Mouse (Mus musculus): ENCODE measurements around the gene Cyp51. TPM values are rescaled to one million over a fixed set of nuclear protein-coding genes. Genes with fewer than 3 reads are reported as not detected.

Cyp51 gene
- polyA plus RNA-seq, 1 experiment from 2014 or later = 69.9 TPM

DNA sequence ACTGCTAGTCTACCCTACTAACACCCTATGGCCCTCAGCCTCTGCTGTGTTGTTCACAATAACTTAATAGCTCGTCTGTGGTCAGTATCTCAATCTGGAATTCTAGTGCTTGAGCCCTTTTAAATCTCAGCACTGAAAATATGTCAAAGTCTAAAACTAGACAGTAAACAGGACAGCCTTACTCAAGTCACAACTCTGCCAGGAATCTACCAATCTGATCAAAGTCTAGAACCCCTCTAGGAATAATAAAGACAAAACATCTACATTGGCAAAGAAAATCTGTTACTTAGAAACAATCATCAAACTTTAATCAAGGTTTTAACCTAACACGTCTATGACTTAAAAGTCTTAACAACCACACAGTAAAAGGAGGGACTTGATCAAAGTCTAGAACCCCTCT lies 23.7 kb downstream of the Cyp51 start:
- Histone ChIP-seq H3K27ac (no peak overlapping the region), H3K4me3 (no peak overlapping the region), H3K36me3 (peaks cover 78% of the 10 kb centered on the region), H3K4me2 (no peak overlapping the region), H3K27me3 (no peaks in the 10 kb centered on the region), H3K9ac (no peak overlapping the region), H3K4me1 (no peaks in the 10 kb centered on the region), H3K9me3 (no peaks in the 10 kb centered on the region)
- WGBS = 75% methylated on average over 2 of the region's 2 CpGs
- no peak for ATAC-seq (ENCODE audit: insufficient number of reproducible peaks, low FRiP score, low TSS enrichment, low read depth)

DNA sequence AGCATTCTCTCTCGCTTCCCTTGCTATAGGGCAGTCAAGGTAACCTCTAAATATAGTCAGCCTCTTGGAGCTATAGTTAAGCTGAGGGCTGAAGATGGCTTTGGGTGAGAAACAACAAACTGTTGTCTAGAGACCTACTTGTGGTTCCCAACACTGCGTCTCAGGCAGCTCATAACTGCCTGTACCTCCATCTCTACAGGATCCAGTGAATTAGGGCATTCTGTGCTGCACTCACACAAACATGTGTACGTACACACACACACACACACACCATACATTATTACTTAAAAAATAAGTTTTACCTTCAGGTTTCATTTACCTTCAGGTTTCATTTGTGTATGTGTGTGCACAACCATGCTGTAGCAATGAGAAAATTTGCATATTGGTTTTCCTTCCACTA lies 25.5 kb downstream of the Cyp51 start:
- H3K4me1 ChIP-seq = no peaks in the 10 kb centered on the region
- whole genome bisulfite sequencing = 89% methylated on average over 3 of the region's 3 CpGs
- ATAC-seq (ENCODE audit: insufficient number of reproducible peaks, low FRiP score, low TSS enrichment, low read depth) = no peak
- H3K9ac ChIP-seq = no peak overlapping the region
- H3K27ac ChIP-seq = no peak overlapping the region
- H3K27me3 ChIP-seq = no peaks in the 10 kb centered on the region
- H3K4me3 ChIP-seq = no peak overlapping the region
- H3K9me3 ChIP-seq = no peaks in the 10 kb centered on the region
- H3K36me3 ChIP-seq = peaks cover 68% of the 10 kb centered on the region
- no peak overlapping the region for H3K4me2 ChIP-seq

DNA sequence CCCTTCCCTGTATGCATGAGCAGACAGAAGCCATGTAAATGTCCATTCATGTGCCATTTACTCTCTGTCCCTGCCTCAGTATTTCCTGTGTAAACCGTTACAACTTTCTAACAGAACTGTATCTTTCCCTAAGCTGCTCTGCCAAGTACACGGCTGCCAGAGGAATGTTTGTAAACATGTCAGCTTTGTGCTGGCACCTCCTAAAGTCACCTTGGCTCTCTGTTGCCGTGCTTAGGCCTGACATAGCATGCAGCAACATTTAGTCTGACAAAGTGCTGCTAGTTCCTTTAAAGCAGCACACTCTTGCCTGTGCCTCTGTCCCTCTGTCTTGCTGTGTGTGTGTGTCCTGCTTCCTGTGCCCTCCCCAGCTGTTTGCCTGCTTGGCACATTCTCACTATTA lies 37.3 kb downstream of the Cyp51 start:
- no peak overlapping the region for H3K27ac ChIP-seq
- H3K4me3 ChIP-seq = no peak overlapping the region
- H3K9me3 ChIP-seq = no peaks in the 10 kb centered on the region
- no peak for ATAC-seq (ENCODE audit: insufficient number of reproducible peaks, low FRiP score, low TSS enrichment, low read depth)
- H3K36me3 ChIP-seq = peaks cover 79% of the 10 kb centered on the region
- no peaks in the 10 kb centered on the region for H3K27me3 ChIP-seq
- no peak overlapping the region for H3K4me2 ChIP-seq
- H3K4me1 ChIP-seq = no peaks in the 10 kb centered on the region
- no peak overlapping the region for H3K9ac ChIP-seq
- 78% methylated on average over 3 of the region's 3 CpGs for WGBS

DNA sequence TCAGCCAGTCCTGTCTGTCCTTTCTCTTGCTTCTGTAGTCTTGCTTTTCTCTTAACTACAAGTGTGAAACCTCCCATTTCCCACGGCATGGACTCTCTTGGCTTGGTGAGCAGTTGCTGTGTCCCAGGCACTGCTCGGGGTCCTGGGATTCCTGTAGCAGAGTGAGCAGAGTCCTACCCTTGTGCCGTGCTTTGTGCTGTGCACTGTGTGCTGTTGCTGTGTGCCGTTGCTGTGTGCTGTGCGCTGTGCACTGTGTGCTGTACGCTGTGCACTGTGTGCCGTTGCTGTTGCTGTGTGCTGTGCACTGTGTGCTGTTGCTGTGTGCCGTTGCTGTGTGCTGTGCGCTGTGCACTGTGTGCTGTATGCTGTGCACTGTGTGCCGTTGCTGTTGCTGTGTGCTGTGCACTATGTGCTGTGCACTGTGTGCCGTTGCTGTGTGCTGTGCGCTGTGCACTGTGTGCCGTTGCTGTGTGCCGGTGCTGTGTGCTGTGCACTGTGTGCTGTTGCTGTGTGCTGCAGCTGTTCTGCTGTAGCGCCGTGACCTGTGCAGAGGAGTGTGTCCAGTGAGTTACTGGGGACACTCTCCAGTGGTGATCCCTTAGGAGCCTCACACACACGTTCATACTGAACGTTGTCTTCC lies 38.0 kb downstream of the Cyp51 start:
- 90% methylated on average over 18 of the region's 18 CpGs for WGBS
- H3K27ac ChIP-seq = no peak overlapping the region
- H3K27me3 ChIP-seq = no peaks in the 10 kb centered on the region
- no peak overlapping the region for H3K9ac ChIP-seq
- H3K4me1 ChIP-seq = no peaks in the 10 kb centered on the region
- H3K4me3 ChIP-seq = no peak overlapping the region
- no peak overlapping the region for H3K4me2 ChIP-seq
- peaks cover 79% of the 10 kb centered on the region for H3K36me3 ChIP-seq
- ATAC-seq (ENCODE audit: insufficient number of reproducible peaks, low FRiP score, low TSS enrichment, low read depth) = no peak
- no peaks in the 10 kb centered on the region for H3K9me3 ChIP-seq

DNA sequence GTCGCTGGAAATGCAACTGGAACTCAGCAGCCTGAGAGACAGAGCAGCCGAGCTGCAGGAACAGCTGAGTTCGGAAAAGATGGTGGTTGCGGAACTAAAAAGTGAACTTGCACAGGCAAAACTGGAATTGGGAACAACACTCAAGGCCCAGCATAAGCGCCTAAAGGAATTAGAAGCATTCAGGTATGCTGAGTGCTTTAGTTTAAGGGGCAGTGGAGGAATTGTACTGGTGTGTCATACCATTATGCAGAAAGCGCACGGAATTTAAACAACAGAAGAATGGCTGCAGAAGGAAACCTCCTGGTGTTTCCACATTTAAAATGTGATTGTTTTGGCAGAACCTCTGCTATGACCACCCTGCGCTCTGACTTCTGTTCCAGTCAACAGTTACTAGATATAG lies 44.2 kb downstream of the Cyp51 start:
- H3K27ac ChIP-seq = no peak overlapping the region
- H3K4me1 ChIP-seq = no peaks in the 10 kb centered on the region
- H3K27me3 ChIP-seq = no peaks in the 10 kb centered on the region
- no peak overlapping the region for H3K9ac ChIP-seq
- peaks cover 76% of the 10 kb centered on the region for H3K36me3 ChIP-seq
- H3K4me3 ChIP-seq = no peak overlapping the region
- ATAC-seq (ENCODE audit: insufficient number of reproducible peaks, low FRiP score, low TSS enrichment, low read depth) = no peak
- H3K4me2 ChIP-seq = no peak overlapping the region
- 91% methylated on average over 8 of the region's 8 CpGs for WGBS
- H3K9me3 ChIP-seq = no peaks in the 10 kb centered on the region

DNA sequence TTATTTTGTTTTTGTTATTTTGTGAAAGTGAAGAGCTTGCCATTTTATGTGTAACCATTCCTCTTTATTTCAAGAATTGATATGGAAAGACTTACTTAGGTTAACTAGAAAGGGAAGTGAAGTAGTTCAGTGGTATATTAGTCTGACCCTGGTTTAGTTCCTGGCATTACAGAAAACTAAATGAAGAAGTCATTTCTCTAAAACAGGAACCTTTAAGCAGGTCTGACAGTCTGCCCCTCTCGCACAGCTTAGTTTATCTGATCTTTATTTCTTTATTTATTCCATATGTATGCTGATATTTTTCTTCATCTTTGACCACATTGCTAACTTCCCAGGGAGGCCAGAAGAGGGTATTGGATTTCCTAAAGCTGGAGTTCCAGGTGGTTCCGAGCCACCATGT lies 63.6 kb downstream of the Cyp51 start:
- 79% methylated on average over 2 of the region's 2 CpGs for WGBS
- ATAC-seq (ENCODE audit: insufficient number of reproducible peaks, low FRiP score, low TSS enrichment, low read depth) = no peak
- no peak overlapping the region for H3K27ac ChIP-seq
- H3K9ac ChIP-seq = no peak overlapping the region
- no peak overlapping the region for H3K4me2 ChIP-seq
- H3K4me3 ChIP-seq = no peak overlapping the region
- peaks cover 59% of the 10 kb centered on the region for H3K36me3 ChIP-seq
- no peaks in the 10 kb centered on the region for H3K9me3 ChIP-seq
- H3K27me3 ChIP-seq = no peaks in the 10 kb centered on the region
- H3K4me1 ChIP-seq = no peaks in the 10 kb centered on the region

DNA sequence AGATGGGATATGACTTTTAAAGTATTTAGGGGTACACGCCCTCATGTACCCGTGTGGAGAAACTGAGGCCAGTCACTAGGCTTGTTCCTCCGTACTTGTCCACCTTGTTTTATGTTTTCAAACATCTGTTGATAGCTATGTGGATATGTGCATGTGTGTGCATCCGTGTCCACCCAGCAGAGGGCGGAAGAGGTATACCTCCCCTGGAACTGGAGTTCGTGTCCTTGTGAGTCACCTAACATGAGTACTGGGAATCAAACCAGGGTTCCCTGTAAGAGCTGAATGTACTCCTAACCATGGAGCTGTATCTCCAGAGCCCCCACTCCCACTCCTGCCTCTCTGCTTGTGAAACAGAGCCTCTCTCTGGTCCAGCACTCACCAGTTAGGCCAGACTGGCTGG lies 64.2 kb downstream of the Cyp51 start:
- no peaks in the 10 kb centered on the region for H3K9me3 ChIP-seq
- no peaks in the 10 kb centered on the region for H3K27me3 ChIP-seq
- no peak overlapping the region for H3K4me3 ChIP-seq
- H3K4me1 ChIP-seq = no peaks in the 10 kb centered on the region
- WGBS = 92% methylated on average over 6 of the region's 6 CpGs
- H3K9ac ChIP-seq = no peak overlapping the region
- H3K27ac ChIP-seq = no peak overlapping the region
- no peak for ATAC-seq (ENCODE audit: insufficient number of reproducible peaks, low FRiP score, low TSS enrichment, low read depth)
- peaks cover 59% of the 10 kb centered on the region for H3K36me3 ChIP-seq
- no peak overlapping the region for H3K4me2 ChIP-seq

DNA sequence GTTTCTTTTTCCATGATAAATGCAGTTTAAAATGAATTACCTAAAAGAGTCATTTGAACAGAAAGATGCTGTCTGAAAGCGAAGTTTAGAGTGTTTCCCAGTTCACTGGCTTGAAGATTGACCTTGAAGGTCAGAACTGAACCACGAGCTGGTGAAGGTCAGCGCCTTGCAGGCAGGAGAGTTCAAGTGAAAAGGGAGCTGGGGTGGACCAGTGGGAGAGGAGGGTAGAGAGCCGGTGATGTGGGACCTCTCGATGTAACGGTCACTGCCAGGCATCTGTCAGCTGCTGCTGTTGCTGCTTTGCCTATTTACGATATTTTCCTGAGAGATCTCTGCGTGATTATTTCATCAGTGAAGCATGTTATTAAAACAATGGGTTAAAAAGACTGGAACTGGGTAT lies 65.2 kb downstream of the Cyp51 start:
- Histone ChIP-seq H3K36me3 (peaks cover 60% of the 10 kb centered on the region), H3K9ac (no peak overlapping the region), H3K9me3 (no peaks in the 10 kb centered on the region), H3K27me3 (no peaks in the 10 kb centered on the region), H3K4me2 (no peak overlapping the region), H3K4me1 (no peaks in the 10 kb centered on the region), H3K27ac (no peak overlapping the region), H3K4me3 (no peak overlapping the region)
- 88% methylated on average over 8 of the region's 8 CpGs for WGBS
- ATAC-seq (ENCODE audit: insufficient number of reproducible peaks, low FRiP score, low TSS enrichment, low read depth) = no peak

DNA sequence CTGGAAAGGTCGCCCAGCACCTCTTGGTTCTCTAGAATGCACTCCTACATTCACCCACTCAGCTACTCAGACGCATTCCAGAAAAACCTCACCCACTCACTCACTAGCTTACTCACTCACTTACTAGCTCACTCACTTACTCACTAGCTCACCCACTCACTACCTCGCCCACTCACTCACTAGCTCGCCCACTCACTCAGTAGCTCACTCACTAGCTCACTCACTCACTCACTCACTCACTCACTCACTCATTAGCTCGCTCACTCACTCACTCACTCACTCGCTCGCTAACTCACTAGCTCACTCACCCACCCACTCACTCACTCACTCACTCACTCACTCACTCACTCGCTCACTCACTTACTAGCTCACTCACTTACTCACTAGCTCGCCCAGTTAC lies 67.9 kb downstream of the Cyp51 start:
- no peak overlapping the region for H3K9ac ChIP-seq
- no peak overlapping the region for H3K27ac ChIP-seq
- H3K27me3 ChIP-seq = no peaks in the 10 kb centered on the region
- no peak for ATAC-seq (ENCODE audit: insufficient number of reproducible peaks, low FRiP score, low TSS enrichment, low read depth)
- H3K4me3 ChIP-seq = no peak overlapping the region
- no peak overlapping the region for H3K4me2 ChIP-seq
- no peaks in the 10 kb centered on the region for H3K4me1 ChIP-seq
- 93% methylated on average over 9 of the region's 9 CpGs for WGBS
- H3K36me3 ChIP-seq = peaks cover 59% of the 10 kb centered on the region
- no peaks in the 10 kb centered on the region for H3K9me3 ChIP-seq

DNA sequence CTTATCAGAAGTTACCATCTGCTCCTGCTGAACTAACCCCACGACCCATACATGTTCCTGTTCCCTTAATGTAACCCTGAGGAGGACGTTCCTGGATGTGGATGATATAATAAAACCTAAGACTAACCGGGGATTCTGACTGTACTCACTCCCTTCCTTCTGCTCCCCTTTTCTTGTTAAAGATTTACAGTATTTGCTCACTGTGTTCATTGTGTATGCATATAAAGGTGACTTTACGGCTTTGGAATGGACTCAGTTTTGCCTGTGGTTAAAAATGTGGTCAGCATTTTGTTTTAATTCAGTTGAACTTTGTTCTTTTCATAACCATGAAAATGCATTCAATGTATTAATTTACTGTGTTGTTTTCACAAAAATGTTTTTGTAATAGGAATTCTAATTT lies 72.7 kb downstream of the Cyp51 start:
- no peak overlapping the region for H3K27ac ChIP-seq
- no peak for ATAC-seq (ENCODE audit: insufficient number of reproducible peaks, low FRiP score, low TSS enrichment, low read depth)
- no peaks in the 10 kb centered on the region for H3K9me3 ChIP-seq
- peaks cover 40% of the 10 kb centered on the region for H3K36me3 ChIP-seq
- no peaks in the 10 kb centered on the region for H3K4me1 ChIP-seq
- H3K4me3 ChIP-seq = no peak overlapping the region
- no peaks in the 10 kb centered on the region for H3K27me3 ChIP-seq
- WGBS = 59% methylated on average over 4 of the region's 4 CpGs
- no peak overlapping the region for H3K9ac ChIP-seq
- H3K4me2 ChIP-seq = no peak overlapping the region

Other genes with a start within 250 kb of the Cyp51 start
- 6.8 and 8.0 TPM in 2 replicates for gene Mterf1a, start 210.8 kb downstream of the Cyp51 start, polyA plus RNA-seq (2015; fragmentation: Nextera tagmentation; extraction: Ambion mirVana)
- 139 and 141 TPM in 2 replicates for gene Akap9, start 176.7 kb downstream of the Cyp51 start, polyA plus RNA-seq (2015; fragmentation: Nextera tagmentation; extraction: Ambion mirVana)
- 3.8 and 3.9 TPM in 2 replicates for gene Mterf1b, start 87.6 kb upstream of the Cyp51 start, polyA plus RNA-seq (2015; fragmentation: Nextera tagmentation; extraction: Ambion mirVana)